Mouse (Mus musculus) liver, embryonic 14.5 days (tissue): ENCODE data around the gene Syne2.

Source experiments
- CTCF ChIP-seq: IDR thresholded peaks from 2 replicates; pipeline ENCODE4 v1.5.1; 2016; ENCODE audit warnings: antibody characterized with exemption, low read depth, control low read depth
- EP300 ChIP-seq: IDR thresholded peaks from 2 replicates; pipeline ENCODE4 v1.6.1; 2016; ENCODE audit warnings: antibody characterized with exemption, low read depth

GRCm38 (mm10) chr12:75817959-75818452, at the start of gene Syne2:
- no peak for TF ChIP-seq CTCF
- TF ChIP-seq EP300, result no peak
